Mouse (Mus musculus): ENCODE measurements around the gene Emp3. TPM values are rescaled to one million over a fixed set of nuclear protein-coding genes. Genes with fewer than 3 reads are reported as not detected.

Gene Emp3
- polyA plus RNA-seq, 1 experiment = 409 TPM

- H3K4me2 ChIP-seq (ENCODE audit: low read depth) = no peak overlapping the region
- peaks cover 13% of the 10 kb centered on the region for H3K36me3 ChIP-seq (ENCODE audit: control insufficient read depth, insufficient read depth)
- H3K4me3 ChIP-seq = no peak overlapping the region
- no peak overlapping the region for H3ac ChIP-seq (ENCODE audit: control insufficient read depth, insufficient read length)
- peaks cover 10% of the 10 kb centered on the region for H3K79me2 ChIP-seq (ENCODE audit: control insufficient read depth, insufficient read depth)
- TF ChIP-seq E2F4 (IDR thresholded peaks at IDR 0.05; ENCODE audit: insufficient read depth) (no peak), TCF3 (IDR thresholded peaks at IDR 0.05; ENCODE audit: insufficient read length, low read depth) (no peak), REST (IDR thresholded peaks at IDR 0.05; ENCODE audit: insufficient read depth, insufficient read length) (no peak), MYOG (IDR thresholded peaks at IDR 0.05; ENCODE audit: control insufficient read depth in 1 of 3, insufficient read depth in 1 of 3, insufficient read length in 2 of 3, low read depth in 2 of 3) (no peak), SRF (IDR thresholded peaks at IDR 0.05; ENCODE audit: control insufficient read depth, insufficient read length, low read depth) (no peak), CEBPB (IDR thresholded peaks at IDR 0.05; ENCODE audit: insufficient read depth, poor library complexity, severe bottlenecking) (no peak), POLR2AphosphoS2 (IDR thresholded peaks at IDR 0.05; ENCODE audit: insufficient read length, low read depth) (no peak), MAX (IDR thresholded peaks at IDR 0.05; ENCODE audit: low read depth) (no peak)
- no peaks in the 10 kb centered on the region for H3K27me3 ChIP-seq (ENCODE audit: control insufficient read depth, insufficient read depth, insufficient read length)
Observed at GRCm38 (mm10) chr7:45924429-45924816, 3.2 kb upstream of the Emp3 start.

- TF ChIP-seq MYOD1 (IDR thresholded peaks at IDR 0.05; ENCODE audit: control insufficient read depth in 1 of 3, insufficient read length in 2 of 3, low read depth in 2 of 3) (no peak), E2F4 (IDR thresholded peaks at IDR 0.05; ENCODE audit: insufficient read depth) (no peak), POLR2A (IDR thresholded peaks at IDR 0.05; ENCODE audit: insufficient read length, low read depth) (no peak), TCF12 (IDR thresholded peaks at IDR 0.05; ENCODE audit: insufficient read depth, poor library complexity, severe bottlenecking) (no peak), MYOG (IDR thresholded peaks at IDR 0.05; ENCODE audit: control insufficient read depth in 1 of 3, insufficient read depth in 1 of 3, insufficient read length in 2 of 3, low read depth in 2 of 3) (no peak), TCF3 (IDR thresholded peaks at IDR 0.05; ENCODE audit: insufficient read length, low read depth) (no peak), USF1 (IDR thresholded peaks at IDR 0.05; ENCODE audit: low read depth) (no peak), MAX (IDR thresholded peaks at IDR 0.05; ENCODE audit: low read depth) (no peak), POLR2AphosphoS2 (IDR thresholded peaks at IDR 0.05; ENCODE audit: insufficient read length, low read depth) (no peak), CEBPB (IDR thresholded peaks at IDR 0.05; ENCODE audit: insufficient read depth, poor library complexity, severe bottlenecking) (no peak), REST (IDR thresholded peaks at IDR 0.05; ENCODE audit: insufficient read depth, insufficient read length) (no peak), SRF (IDR thresholded peaks at IDR 0.05; ENCODE audit: control insufficient read depth, insufficient read length, low read depth) (no peak)
- peak within 1 kb of the TSS; percentile 19 for H3K4me3 ChIP-seq
- H3K4me2 ChIP-seq (ENCODE audit: low read depth) = peak within 1 kb of the TSS; percentile 99
- no peak within 1 kb of the TSS for H3ac ChIP-seq (ENCODE audit: control insufficient read depth, insufficient read length)
- H3K36me3 ChIP-seq (ENCODE audit: control insufficient read depth, insufficient read depth) = peaks cover 13% of the 10 kb centered on the region
- H3K27me3 ChIP-seq (ENCODE audit: control insufficient read depth, insufficient read depth, insufficient read length) = no peaks in the 10 kb centered on the region
- peaks cover 15% of the 10 kb centered on the region for H3K79me2 ChIP-seq (ENCODE audit: control insufficient read depth, insufficient read depth)
Observed at GRCm38 (mm10) chr7:45923762-45924428, 2.7 kb upstream of the Emp3 start, which contains the start of gene Ccdc114. TSS of gene Ccdc114 (plus strand) at chr7:45924072.

DNA sequence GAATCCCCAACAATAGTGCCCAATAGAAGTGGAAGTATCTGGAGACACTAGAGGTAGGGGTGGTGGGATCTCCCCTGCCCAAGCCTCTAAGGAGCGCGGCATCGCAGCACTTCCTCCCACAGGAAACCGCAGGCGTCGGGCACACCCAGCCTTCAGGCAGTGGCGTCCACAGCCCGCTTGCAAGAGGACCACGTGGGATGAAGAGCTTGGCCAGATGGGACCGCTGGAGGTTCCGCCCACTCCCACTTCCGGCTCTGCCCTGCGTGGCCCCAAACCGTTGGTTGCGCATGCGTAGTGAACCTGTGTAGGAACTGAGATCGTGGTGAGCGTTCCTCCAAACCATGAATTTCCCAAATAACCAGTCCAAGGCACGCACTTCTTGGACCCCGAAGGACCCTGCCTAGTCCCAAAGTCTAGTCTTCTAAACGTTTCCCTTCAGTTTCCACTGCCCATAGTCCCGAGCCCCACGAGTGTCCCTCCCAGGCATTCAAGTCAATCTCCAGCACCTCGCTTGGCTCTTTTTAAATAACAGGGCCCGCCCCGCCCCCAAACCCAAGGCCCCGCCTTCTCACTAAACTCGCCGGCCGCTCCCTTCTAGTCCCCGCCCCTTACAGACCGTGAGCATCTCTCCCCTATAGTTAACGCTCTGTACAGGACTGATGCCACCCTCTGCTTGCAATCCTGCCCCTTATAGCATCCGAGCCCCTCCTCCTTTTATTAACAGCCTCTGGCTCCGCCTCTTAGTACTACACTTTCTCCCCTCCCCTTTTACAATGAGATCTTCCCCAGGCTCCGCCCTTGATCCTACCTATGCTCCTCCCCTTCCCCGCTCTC, 1.9 kb upstream of the Emp3 start:
- H3K27me3 ChIP-seq (ENCODE audit: control insufficient read depth, insufficient read depth, insufficient read length) = no peaks in the 10 kb centered on the region
- H3K36me3 ChIP-seq (ENCODE audit: control insufficient read depth, insufficient read depth) = peaks cover 13% of the 10 kb centered on the region
- H3K4me2 ChIP-seq (ENCODE audit: low read depth) = peak overlapping the region; percentile 99
- TF ChIP-seq MYOG (IDR thresholded peaks at IDR 0.05; ENCODE audit: control insufficient read depth in 1 of 3, insufficient read depth in 1 of 3, insufficient read length in 2 of 3, low read depth in 2 of 3) (peak in 1 of 3 experiments; percentile 64), CEBPB (IDR thresholded peaks at IDR 0.05; ENCODE audit: insufficient read depth, poor library complexity, severe bottlenecking) (no peak), SRF (IDR thresholded peaks at IDR 0.05; ENCODE audit: control insufficient read depth, insufficient read length, low read depth) (no peak), TCF3 (IDR thresholded peaks at IDR 0.05; ENCODE audit: insufficient read length, low read depth) (no peak), TCF12 (IDR thresholded peaks at IDR 0.05; ENCODE audit: insufficient read depth, poor library complexity, severe bottlenecking) (no peak), USF1 (IDR thresholded peaks at IDR 0.05; ENCODE audit: low read depth) (peak; percentile 78), POLR2A (IDR thresholded peaks at IDR 0.05; ENCODE audit: insufficient read length, low read depth) (peak; percentile 82), E2F4 (IDR thresholded peaks at IDR 0.05; ENCODE audit: insufficient read depth) (no peak), REST (IDR thresholded peaks at IDR 0.05; ENCODE audit: insufficient read depth, insufficient read length) (no peak), MAX (IDR thresholded peaks at IDR 0.05; ENCODE audit: low read depth) (peak; percentile 46), POLR2AphosphoS2 (IDR thresholded peaks at IDR 0.05; ENCODE audit: insufficient read length, low read depth) (no peak), MYOD1 (IDR thresholded peaks at IDR 0.05; ENCODE audit: control insufficient read depth in 1 of 3, insufficient read length in 2 of 3, low read depth in 2 of 3) (peak in 2 of 3 experiments; percentile 54 to 60)
- H3ac ChIP-seq (ENCODE audit: control insufficient read depth, insufficient read length) = no peak overlapping the region
- peak overlapping the region; percentile 19 for H3K4me3 ChIP-seq
- peaks cover 15% of the 10 kb centered on the region for H3K79me2 ChIP-seq (ENCODE audit: control insufficient read depth, insufficient read depth)

DNA sequence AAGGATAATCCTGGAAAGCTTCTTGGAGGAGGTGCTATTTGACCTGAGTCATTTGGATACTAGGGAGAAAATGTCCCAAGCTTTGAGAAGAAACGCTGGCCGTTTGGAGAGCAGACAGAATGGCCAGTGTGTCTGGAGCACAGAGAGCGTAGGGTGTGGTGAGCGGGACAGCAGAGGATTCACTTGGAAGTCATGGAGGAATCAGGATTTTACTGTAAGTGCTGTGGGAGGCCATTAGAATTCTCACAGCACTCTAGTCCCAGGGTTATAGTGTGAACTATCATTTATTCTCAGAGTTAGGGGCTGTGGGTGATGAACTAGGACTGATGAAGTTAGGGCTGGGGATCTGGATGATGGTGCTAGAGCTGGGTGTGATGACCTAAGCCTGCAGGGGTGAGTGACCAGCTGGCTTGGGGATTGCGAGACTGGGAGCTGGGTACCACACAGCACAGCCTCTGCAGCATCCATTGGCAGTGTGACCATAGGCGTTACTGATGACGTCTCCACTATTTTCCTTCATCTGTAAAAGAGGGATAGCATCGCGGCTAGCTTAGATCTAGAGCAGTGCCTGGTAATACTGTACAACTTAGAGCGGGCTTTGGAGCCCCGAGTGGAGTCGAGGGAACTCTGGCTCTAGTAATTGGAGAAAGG, 871 bp upstream of the Emp3 start:
- H3K36me3 ChIP-seq (ENCODE audit: control insufficient read depth, insufficient read depth) = peaks cover 7% of the 10 kb centered on the region
- H3K27me3 ChIP-seq (ENCODE audit: control insufficient read depth, insufficient read depth, insufficient read length) = no peaks in the 10 kb centered on the region
- TF ChIP-seq TCF12 (IDR thresholded peaks at IDR 0.05; ENCODE audit: insufficient read depth, poor library complexity, severe bottlenecking) (no peak), USF1 (IDR thresholded peaks at IDR 0.05; ENCODE audit: low read depth) (no peak), MYOD1 (IDR thresholded peaks at IDR 0.05; ENCODE audit: control insufficient read depth in 1 of 3, insufficient read length in 2 of 3, low read depth in 2 of 3) (peak in 1 of 3 experiments; percentile 13), TCF3 (IDR thresholded peaks at IDR 0.05; ENCODE audit: insufficient read length, low read depth) (no peak), POLR2AphosphoS2 (IDR thresholded peaks at IDR 0.05; ENCODE audit: insufficient read length, low read depth) (no peak), POLR2A (IDR thresholded peaks at IDR 0.05; ENCODE audit: insufficient read length, low read depth) (peak; percentile 17), MYOG (IDR thresholded peaks at IDR 0.05; ENCODE audit: control insufficient read depth in 1 of 3, insufficient read depth in 1 of 3, insufficient read length in 2 of 3, low read depth in 2 of 3) (no peak), REST (IDR thresholded peaks at IDR 0.05; ENCODE audit: insufficient read depth, insufficient read length) (no peak), CEBPB (IDR thresholded peaks at IDR 0.05; ENCODE audit: insufficient read depth, poor library complexity, severe bottlenecking) (no peak), MAX (IDR thresholded peaks at IDR 0.05; ENCODE audit: low read depth) (no peak), E2F4 (IDR thresholded peaks at IDR 0.05; ENCODE audit: insufficient read depth) (no peak)
- H3K79me2 ChIP-seq (ENCODE audit: control insufficient read depth, insufficient read depth) = peaks cover 15% of the 10 kb centered on the region
- peak overlapping the region; percentile 54 for H3K4me3 ChIP-seq
- no peak overlapping the region for H3ac ChIP-seq (ENCODE audit: control insufficient read depth, insufficient read length)
- H3K4me2 ChIP-seq (ENCODE audit: low read depth) = peak overlapping the region; percentile 99

Data from myocyte (in vitro differentiated cells).